Mouse (Mus musculus): ENCODE results near the gene Col4a1. TPM values are rescaled to one million over a fixed set of nuclear protein-coding genes. Genes with fewer than 3 reads are reported as not detected.

The Col4a1 gene
- 681 and 731 TPM in 2 replicates for polyA plus RNA-seq (2012; rRNA removed; ENCODE audit: low replicate concordance)

DNA sequence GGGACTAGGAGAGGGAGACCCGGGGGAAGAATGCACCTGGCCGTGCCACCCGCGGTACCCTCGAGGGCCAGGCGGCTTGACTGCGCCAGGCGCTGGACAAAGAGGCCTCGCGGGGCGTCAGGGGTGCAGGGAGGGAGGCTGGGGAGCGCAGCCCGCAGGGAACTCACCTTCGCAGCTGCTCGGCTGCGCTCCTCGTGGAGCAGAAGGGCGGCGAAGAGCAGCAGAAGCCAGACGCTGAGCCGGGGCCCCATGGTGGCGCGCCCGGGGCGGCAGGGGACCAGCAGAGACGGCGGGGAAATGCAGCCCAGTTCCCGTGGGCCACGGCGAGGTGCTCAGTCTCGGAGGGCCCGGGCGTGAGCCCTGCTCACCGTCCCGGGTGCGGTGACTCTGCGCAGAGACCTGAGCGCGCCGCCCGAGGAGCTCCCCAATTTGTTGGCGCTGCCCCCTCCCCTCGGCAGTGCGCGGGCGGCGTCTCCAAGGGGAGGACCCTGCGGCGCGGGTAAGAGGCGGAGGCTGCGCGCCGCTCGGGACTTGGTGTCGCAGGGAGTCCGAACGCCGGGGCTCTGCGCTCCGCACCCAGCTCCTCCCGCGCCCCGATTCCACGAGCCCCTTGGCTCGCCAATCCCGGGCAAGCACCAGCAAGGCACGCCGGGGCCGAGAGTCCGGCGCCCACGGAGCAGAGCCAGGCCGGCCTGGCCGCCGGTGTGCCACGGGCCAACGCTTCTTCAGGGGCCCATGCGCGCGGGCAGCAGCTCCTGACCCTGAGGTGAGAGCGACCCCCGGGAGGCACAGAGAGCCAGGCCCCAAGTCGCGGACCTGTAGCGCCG is at the start of gene Col4a1, which contains the start of gene Col4a2:
Gene Col4a1, minus strand, starts transcription at position 478 of the 827 bp plus-strand sequence.
Gene Col4a2, plus strand, starts transcription at position 457 of the 827 bp plus-strand sequence.

Other genes with a start within 250 kb of the Col4a1 start
- 181 and 195 TPM in 2 replicates for gene Col4a2, start within 50 bp of the Col4a1 start, polyA plus RNA-seq (2012; rRNA removed; ENCODE audit: low replicate concordance)
- gene Rab20, start 165.9 kb upstream of the Col4a1 start, polyA plus RNA-seq (2012; rRNA removed; ENCODE audit: low replicate concordance): 14.3 and 16.8 TPM in 2 replicates
- 123 and 129 TPM in 2 replicates for gene Naxd, start 184.7 kb upstream of the Col4a1 start, polyA plus RNA-seq (2012; rRNA removed; ENCODE audit: low replicate concordance)
- 53.8 and 58.4 TPM in 2 replicates for gene Cars2, start 238.0 kb upstream of the Col4a1 start, polyA plus RNA-seq (2012; rRNA removed; ENCODE audit: low replicate concordance)
- 11.3 and 12.2 TPM in 2 replicates for gene Ing1, start 242.7 kb upstream of the Col4a1 start, polyA plus RNA-seq (2012; rRNA removed; ENCODE audit: low replicate concordance)